Mouse (Mus musculus): ENCODE measurements around the gene Srsf11. TPM values are rescaled to one million over a fixed set of nuclear protein-coding genes. Genes with fewer than 3 reads are reported as not detected.

Srsf11 gene
- polyA plus RNA-seq, 1 experiment from 2014 or later, result 333 TPM

DNA sequence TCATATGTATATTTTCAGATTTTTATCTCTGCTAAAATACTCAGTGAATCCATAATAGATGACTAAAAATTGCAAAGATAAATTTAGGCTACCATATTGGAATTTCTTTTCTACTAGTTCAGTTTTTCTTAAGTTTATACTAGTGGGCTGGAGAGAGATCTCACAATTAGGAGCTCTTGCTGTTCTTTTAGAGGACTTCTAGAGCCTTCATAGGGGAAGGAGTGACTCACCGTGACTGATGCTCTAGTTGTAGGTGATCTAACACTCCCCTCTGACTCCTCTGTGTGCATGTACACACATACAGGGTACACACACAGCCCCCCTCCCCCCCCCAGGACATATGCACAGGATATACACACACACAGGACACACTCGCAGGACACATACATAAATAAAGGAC, 65.3 kb downstream of the Srsf11 start:
- Histone ChIP-seq H3K9ac (no peak overlapping the region), H3K9me3 (no peaks in the 10 kb centered on the region), H3K4me3 (no peak overlapping the region), H3K27me3 (replicated peaks) (no peaks in the 10 kb centered on the region), H3K36me3 (no peaks in the 10 kb centered on the region), H3K4me1 (no peaks in the 10 kb centered on the region), H3K4me2 (replicated peaks) (no peak overlapping the region), H3K27ac (no peak overlapping the region)
- no peak for ATAC-seq (ENCODE audit: low FRiP score, low read depth)
- WGBS, result 91% methylated on average over 2 of the region's 2 CpGs

Other genes with a start within 250 kb of the Srsf11 start
- 6.1 and 7.1 TPM in 2 replicates for gene Cth, start 111.6 kb downstream of the Srsf11 start, polyA plus RNA-seq (2016; fragmentation: Nextera tagmentation; extraction: Ambion mirVana)
- 26.7 and 29.8 TPM in 2 replicates for gene Ankrd13c, start 89.4 kb downstream of the Srsf11 start, polyA plus RNA-seq (2016; fragmentation: Nextera tagmentation; extraction: Ambion mirVana)
- gene Lrrc40, start within 50 bp of the Srsf11 start, polyA plus RNA-seq (2016; fragmentation: Nextera tagmentation; extraction: Ambion mirVana), result 56.7 and 58.5 TPM in 2 replicates